Mouse (Mus musculus) CD8-positive naive resting alpha-beta T cell, adult 2 months (primary cell): ENCODE results near the gene 4930480E11Rik.
"Not testable (repeated sequence)": the region's sequence is repeated elsewhere in the genome, so short reads cannot be mapped to it uniquely, and the experiment has no call there.

Experiments
- DNase-seq, 2 experiments: peaks; one replicate each; pipeline ENCODE4 v3.0.0; 2022; ENCODE audit warnings: low read depth in 2 of 2, low spot score in 2 of 2

The 4930480E11Rik gene

GRCm38 (mm10) chrX:78369343-78369742 is at the start of gene 4930480E11Rik:
4930480E11Rik (plus strand) TSS chrX:78369643.
- no peak for DNase-seq

- DNase-seq = not testable (repeated sequence)
Measured at GRCm38 (mm10) chrX:78403346-78403745, 33.9 kb downstream of the 4930480E11Rik start.
